19 mouse cellular contexts compared by ENCODE assay signal in genomic region chr1:55915940-55916339, GRCm38 (mm10).
DNase-seq lines count a peak whose midpoint lies in the region; ATAC-seq and TF ChIP-seq lines count a peak whose summit lies in the region.
"Had no signal": no experiment of that assay in that cellular context is flagged by ENCODE, and none has a peak within 500 bp of the region (broad histone marks: within the 10 kb centered on the region; RNA-seq: fewer than 3 reads in every experiment).

No protein-coding gene starts in this region.

- H3K4me3 ChIP-seq in forebrain, postnatal 0 days (ENCODE audit: low read depth, low read length) = no peak overlapping the region
- no peak overlapping the region for H3K4me3 ChIP-seq in forebrain, embryonic 12.5 days (replicated peaks)
- no peak overlapping the region for H3K4me3 ChIP-seq in cortical plate, adult 2 months (ENCODE audit: insufficient read depth, low read length)
- H3K4me3 ChIP-seq: embryonic facial prominence, embryonic 13.5 days; heart, adult 2 months; heart, embryonic 15.5 days; hindbrain, embryonic 15.5 days had no signal

- no peaks in the 10 kb centered on the region for H3K9me3 ChIP-seq in forebrain, postnatal 0 days (ENCODE audit: low read length)
- H3K9me3 ChIP-seq in forebrain, embryonic 12.5 days = no peaks in the 10 kb centered on the region
- H3K9me3 ChIP-seq: embryonic facial prominence, embryonic 13.5 days; heart, embryonic 15.5 days; hindbrain, embryonic 15.5 days had no signal

- no peak overlapping the region for H3K9ac ChIP-seq in forebrain, postnatal 0 days
- H3K9ac ChIP-seq in forebrain, embryonic 12.5 days = no peak overlapping the region
- H3K9ac ChIP-seq: embryonic facial prominence, embryonic 13.5 days; heart, embryonic 15.5 days; hindbrain, embryonic 15.5 days had no signal

- TF ChIP-seq CTCF in forebrain, postnatal 0 days (IDR thresholded peaks at IDR 0.05; ENCODE audit: low read depth) = no peak
- TF ChIP-seq CTCF in cortical plate, adult 2 months (IDR thresholded peaks at IDR 0.05; ENCODE audit: extremely low read depth, insufficient read depth, low read length) = no peak

- peak; percentile 84 for ATAC-seq in forebrain, postnatal 0 days
- no peak for ATAC-seq in forebrain, embryonic 12.5 days (ENCODE audit: low FRiP score)
- ATAC-seq: intestine, embryonic 16.5 days had no signal

- H3K27ac ChIP-seq in forebrain, postnatal 0 days (ENCODE audit: low read depth, low read length) = peak overlapping the region; percentile 47
- H3K27ac ChIP-seq in forebrain, embryonic 12.5 days = no peak overlapping the region
- peak overlapping the region; percentile 53 for H3K27ac ChIP-seq in cortical plate, adult 2 months (ENCODE audit: insufficient read depth, low read length)
- H3K27ac ChIP-seq: embryonic facial prominence, embryonic 13.5 days; heart, adult 2 months; heart, embryonic 15.5 days; hindbrain, embryonic 15.5 days had no signal

- no peak for TF ChIP-seq POLR2A in cortical plate, adult 2 months (IDR thresholded peaks at IDR 0.05; ENCODE audit: extremely low read depth, insufficient read depth, low read length)

- H3K4me2 ChIP-seq in forebrain, postnatal 0 days (ENCODE audit: low read depth) = peak overlapping the region; percentile 20; the same call in 1 of the 2 replicates
- H3K4me2 ChIP-seq in forebrain, embryonic 12.5 days = no peak overlapping the region
- H3K4me2 ChIP-seq: embryonic facial prominence, embryonic 13.5 days; heart, embryonic 11.5 days; heart, embryonic 15.5 days; hindbrain, embryonic 15.5 days had no signal

- no peaks in the 10 kb centered on the region for H3K36me3 ChIP-seq in forebrain, postnatal 0 days (ENCODE audit: insufficient read depth)
- H3K36me3 ChIP-seq in forebrain, embryonic 12.5 days (replicated peaks) = no peaks in the 10 kb centered on the region
- H3K36me3 ChIP-seq: embryonic facial prominence, embryonic 13.5 days; heart, embryonic 15.5 days; hindbrain, embryonic 15.5 days had no signal

- H3K27me3 ChIP-seq in forebrain, postnatal 0 days (ENCODE audit: insufficient read depth, low read length) = no peaks in the 10 kb centered on the region
- 0 out of 2 replicates have a peak, but pooled peaks cover 8% of the 10 kb centered on the region for H3K27me3 ChIP-seq in forebrain, embryonic 12.5 days
- H3K27me3 ChIP-seq: heart, embryonic 15.5 days; hindbrain, embryonic 15.5 days had no signal

- H3K4me1 ChIP-seq in forebrain, postnatal 0 days (ENCODE audit: insufficient read depth) = 0 out of 2 replicates have a peak, but pooled peaks cover 3% of the 10 kb centered on the region
- H3K4me1 ChIP-seq in forebrain, embryonic 12.5 days = peaks cover 7% of the 10 kb centered on the region; the same call in 1 of the 2 replicates
- no peaks in the 10 kb centered on the region for H3K4me1 ChIP-seq in cortical plate, adult 2 months (ENCODE audit: control insufficient read depth, insufficient read depth, low read length)
- H3K4me1 ChIP-seq: embryonic facial prominence, embryonic 13.5 days; heart, embryonic 15.5 days; hindbrain, embryonic 15.5 days had no signal

- intact Hi-C loops in heart, postnatal 14 days (cut with DNase I) = no loop called here

- DNase-seq in forebrain, postnatal 0 days = peak; percentile 61
- peak; percentile 42 to 50 for DNase-seq in right cerebral cortex, postnatal 10 days (ENCODE audit: low spot score in 2 of 2)
- DNase-seq in right cerebral cortex, postnatal 4 days = no peak
- DNase-seq in heart, postnatal 4 days = no peak
- no peak for DNase-seq in heart, postnatal 14 days
- DNase-seq: adrenal gland, adult 8-10 months; adrenal gland, postnatal 36 days; cerebellum, adult 11-12 months; cerebellum, adult 9-10 months; cerebellum, postnatal 25 days; heart, adult 2 months; kidney, adult 8-10 months had no signal

- WGBS in forebrain, postnatal 0 days = 35% methylated on average over 11 of the region's 11 CpGs
- WGBS in forebrain, embryonic 12.5 days = 50% methylated on average over 11 of the region's 11 CpGs

Comparison
In these comparisons a context has a peak if more than half of its experiments do, and no peak if none do; other contexts are left out.
1. DNase-seq: peak in forebrain, postnatal 0 days (single experiment) and right cerebral cortex, postnatal 10 days (2 of 2); none in right cerebral cortex, postnatal 4 days (single experiment), heart, postnatal 4 days (single experiment) and heart, postnatal 14 days (0 of 2).